Mouse (Mus musculus): ENCODE results near the gene D430041D05Rik. TPM values are rescaled to one million over a fixed set of nuclear protein-coding genes. Genes with fewer than 3 reads are reported as not detected.
A peak's percentile ranks its signal among the peaks of the same experiment; 100 is the strongest.
"Not testable (repeated sequence)": the region's sequence is repeated elsewhere in the genome, so short reads cannot be mapped to it uniquely, and the experiment has no call there.

D430041D05Rik gene
- total RNA-seq, 2 experiments from 2014 or later = 88.3 to 98.4 TPM

GRCm38 (mm10) chr2:104147910-104148561 lies 262.8 kb downstream of the D430041D05Rik start:
- DNase-seq = no peak

GRCm38 (mm10) chr2:104145983-104146382 lies 264.8 kb downstream of the D430041D05Rik start:
- DNase-seq = peak in 1 of 2 experiments; percentile 25

- no peak for DNase-seq
Observed at GRCm38 (mm10) chr2:104144004-104144403, 266.8 kb downstream of the D430041D05Rik start.

GRCm38 (mm10) chr2:104142140-104142539 lies 268.7 kb downstream of the D430041D05Rik start:
- DNase-seq = no peak

- no peak for DNase-seq
Observed at GRCm38 (mm10) chr2:104135920-104136319, 274.9 kb downstream of the D430041D05Rik start.

GRCm38 (mm10) chr2:104134150-104135056 lies 276.4 kb downstream of the D430041D05Rik start:
- peak; percentile 46 to 66 for DNase-seq

GRCm38 (mm10) chr2:104133042-104133810 lies 277.6 kb downstream of the D430041D05Rik start:
- DNase-seq = no peak

GRCm38 (mm10) chr2:104132266-104132859 lies 278.4 kb downstream of the D430041D05Rik start:
- DNase-seq = no peak

- DNase-seq = no peak
Observed at GRCm38 (mm10) chr2:104130969-104131368, 279.8 kb downstream of the D430041D05Rik start.

- no peak for DNase-seq
Observed at GRCm38 (mm10) chr2:104130165-104130564, 280.6 kb downstream of the D430041D05Rik start.

GRCm38 (mm10) chr2:104128803-104129531 lies 281.8 kb downstream of the D430041D05Rik start:
- no peak for DNase-seq

- DNase-seq = no peak
Observed at GRCm38 (mm10) chr2:104124071-104124470, 286.7 kb downstream of the D430041D05Rik start.

GRCm38 (mm10) chr2:104123540-104123939 lies 287.3 kb downstream of the D430041D05Rik start:
- DNase-seq = no peak

GRCm38 (mm10) chr2:104122505-104123378 lies 288.1 kb downstream of the D430041D05Rik start, which contains the start of gene A930018P22Rik:
A930018P22Rik (plus strand) TSS chr2:104122769.
- peak; percentile 84 to 87 for DNase-seq

GRCm38 (mm10) chr2:104121681-104122504 lies 288.9 kb downstream of the D430041D05Rik start:
- no peak for DNase-seq

GRCm38 (mm10) chr2:104120312-104120711 lies 290.5 kb downstream of the D430041D05Rik start:
- no peak for DNase-seq

GRCm38 (mm10) chr2:104119097-104119496 lies 291.7 kb downstream of the D430041D05Rik start:
- DNase-seq = no peak

- not testable (repeated sequence) for DNase-seq
Observed at GRCm38 (mm10) chr2:104117173-104117572, 293.6 kb downstream of the D430041D05Rik start.

- no peak for DNase-seq
Observed at GRCm38 (mm10) chr2:104114898-104115297, 295.9 kb downstream of the D430041D05Rik start.
